Mouse (Mus musculus): ENCODE data around the gene Gm21974.

DNA sequence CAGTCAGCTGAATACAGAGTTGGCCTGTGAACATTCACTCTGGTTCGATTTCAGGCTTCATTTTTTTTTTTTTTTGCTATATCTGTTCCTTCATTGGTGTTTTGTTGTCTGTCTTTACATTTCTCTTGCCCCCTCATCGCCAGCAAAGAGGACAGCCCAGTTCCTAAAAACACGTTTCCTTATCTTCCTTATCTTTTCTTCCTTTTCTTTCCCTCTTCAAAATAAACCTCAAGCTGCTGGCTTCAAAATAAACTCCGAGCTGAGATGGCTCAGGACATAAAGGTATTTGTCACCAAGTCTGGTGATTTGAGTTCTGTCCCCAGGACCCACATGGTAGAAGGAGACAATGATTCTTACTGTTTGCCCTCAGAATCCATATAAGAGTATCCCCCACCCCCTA is 17.7 kb upstream of the Gm21974 start:
- TF ChIP-seq CTCF (conservative IDR thresholded peaks at IDR 0.05; ENCODE audit: low read length) (no peak), POU5F1 (IDR thresholded peaks at IDR 0.05; ENCODE audit: borderline replicate concordance, low read length) (no peak), NANOG (IDR thresholded peaks at IDR 0.05; ENCODE audit: borderline replicate concordance, low read length) (no peak)

All from E14TG2a.4 (cell line).